Mouse (Mus musculus) hindbrain, embryonic 11.5 days (tissue): Measurements from ENCODE around the gene Vdac1. TPM values are rescaled to one million over a fixed set of nuclear protein-coding genes. Genes with fewer than 3 reads are reported as not detected.

Experiments used
- ATAC-seq: fragments of 200-750 bp; cut with Nextera tagmentation; 2 replicates; pipeline ENCODE4 v1.8.0; 2017; ENCODE audit warnings: mild to moderate bottlenecking, moderate TSS enrichment, moderate library complexity; ENCODE audit not compliant: low FRiP score
- DNase-seq: peaks from one replicate; pipeline ENCODE4 v3.0.0-alpha.2; 2015; ENCODE audit warnings: low spot score
- H3K27ac ChIP-seq: fragments of 300-500 bp; sonication (generic); 2 replicates; pipeline ENCODE4 v1.5.1; 2014; ENCODE audit warnings: mild to moderate bottlenecking, low read depth, low read length
- H3K27me3 ChIP-seq: fragments of 300-500 bp; sonication (generic); 2 replicates; pipeline ENCODE4 v1.6.1; 2014; ENCODE audit warnings: mild to moderate bottlenecking, low read length, moderate library complexity, mixed read lengths; ENCODE audit not compliant: control insufficient read depth, insufficient read depth
- H3K36me3 ChIP-seq: fragments of 300-500 bp; sonication (generic); 2 replicates; pipeline ENCODE4 v1.6.1; 2014; ENCODE audit warnings: mild to moderate bottlenecking, low read length, moderate library complexity, mixed read lengths; ENCODE audit not compliant: control insufficient read depth, insufficient read depth
- H3K4me1 ChIP-seq: fragments of 300-500 bp; sonication (generic); replicated peaks from 2 replicates; pipeline ENCODE4 v1.6.1; 2014; ENCODE audit warnings: low read length, mixed read lengths; ENCODE audit not compliant: control insufficient read depth, insufficient read depth
- H3K4me2 ChIP-seq: fragments of 300-500 bp; sonication (generic); replicated peaks from 2 replicates; pipeline ENCODE4 v1.6.1; 2014; ENCODE audit warnings: mild to moderate bottlenecking, low read depth, low read length
- H3K4me3 ChIP-seq: fragments of 300-500 bp; sonication (generic); 2 replicates; pipeline ENCODE4 v1.5.1; 2014; ENCODE audit warnings: low read depth, low read length
- H3K9ac ChIP-seq: fragments of 300-500 bp; sonication (generic); 2 replicates; pipeline ENCODE4 v1.6.1; 2014; ENCODE audit warnings: low read depth, low read length
- H3K9me3 ChIP-seq: fragments of 300-500 bp; sonication (generic); 2 replicates; pipeline ENCODE4 v1.6.1; 2016; ENCODE audit warnings: low read length; ENCODE audit not compliant: control insufficient read depth
- WGBS: fragments of 180-500 bp; shearing (Covaris S2); extraction: QIAGEN DNeasy Blood & Tissue Kit; methylation state at CpG from one replicate; pipeline ENCODE4 v1.1.7; 2014; 5-methylcytosine and 5-hydroxymethylcytosine counted together
- polyA plus RNA-seq: library from polyadenylated mRNA; unstranded; fragments of >200 nt; fragmentation: Nextera tagmentation; extraction: Ambion mirVana; gene quantifications from 2 replicates; pipeline ENCODE4 v1.2.1, GENCODE M21; 2014

The Vdac1 gene
- polyA plus RNA-seq, 1 experiment from 2014 or later: 205 TPM

DNA sequence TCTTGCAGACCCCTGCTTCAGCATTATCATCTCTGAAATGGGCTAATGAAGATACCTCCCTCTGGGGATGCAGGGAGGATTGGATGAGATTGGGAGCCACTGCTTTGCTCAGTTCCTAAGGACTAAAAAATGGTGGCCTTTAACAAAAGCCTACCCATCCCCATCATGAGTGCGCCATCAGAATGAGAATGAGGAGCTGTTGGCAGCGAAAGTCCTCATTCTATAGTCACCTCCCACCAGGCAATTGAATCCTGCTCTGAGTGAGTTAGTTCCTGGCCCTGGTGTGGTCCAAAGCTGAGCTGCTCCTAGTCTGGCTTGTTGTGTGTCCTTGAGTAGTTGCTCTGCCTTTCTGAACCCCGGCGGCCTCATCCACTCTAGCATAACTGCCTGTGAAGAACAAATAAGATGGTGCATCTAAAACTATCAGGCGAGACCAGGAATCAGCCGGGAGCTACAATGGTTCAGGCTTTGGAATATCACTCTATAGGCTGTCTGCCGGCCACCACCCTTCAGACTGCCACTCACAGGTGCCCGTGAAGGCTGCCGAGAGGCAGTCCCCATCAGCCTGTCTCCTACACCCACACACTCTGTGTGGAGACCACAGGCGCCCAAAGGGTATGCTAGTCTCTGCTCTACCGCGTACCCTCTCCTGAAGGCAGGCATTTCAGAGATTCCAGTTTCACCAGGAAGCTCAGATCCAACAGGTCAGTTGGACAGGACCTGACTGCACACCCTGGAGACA, 20.4 kb upstream of the Vdac1 start:
- ATAC-seq (no peak), DNase-seq (no peak)
- H3K36me3 ChIP-seq: no peaks in the 10 kb centered on the region
- H3K4me1 ChIP-seq: no peaks in the 10 kb centered on the region
- no peak overlapping the region for H3K4me2 ChIP-seq
- no peak overlapping the region for H3K9ac ChIP-seq
- WGBS: 87% methylated on average over 12 of the region's 12 CpGs
- no peak overlapping the region for H3K4me3 ChIP-seq
- no peaks in the 10 kb centered on the region; the same call in 1 of the 2 replicates for H3K27me3 ChIP-seq
- H3K27ac ChIP-seq: no peak overlapping the region
- H3K9me3 ChIP-seq: no peaks in the 10 kb centered on the region

- no peaks in the 10 kb centered on the region for H3K36me3 ChIP-seq
- no peaks in the 10 kb centered on the region for H3K4me1 ChIP-seq
- H3K27me3 ChIP-seq: no peaks in the 10 kb centered on the region; the same call in 1 of the 2 replicates
- no peak overlapping the region for H3K4me2 ChIP-seq
- ATAC-seq: no peak
- no peak overlapping the region for H3K9ac ChIP-seq
- peak; percentile 18 for DNase-seq
- no peak overlapping the region for H3K27ac ChIP-seq
- WGBS: 60% methylated on average over 9 of the region's 9 CpGs
- no peak overlapping the region for H3K4me3 ChIP-seq
- no peaks in the 10 kb centered on the region for H3K9me3 ChIP-seq
Observed at GRCm38 (mm10) chr11:52341001-52341400, 19.7 kb upstream of the Vdac1 start.

GRCm38 (mm10) chr11:52341476-52341875, 19.2 kb upstream of the Vdac1 start:
- no peaks in the 10 kb centered on the region; the same call in 1 of the 2 replicates for H3K27me3 ChIP-seq
- no peak overlapping the region for H3K4me3 ChIP-seq
- DNase-seq: no peak
- H3K9me3 ChIP-seq: no peaks in the 10 kb centered on the region
- H3K9ac ChIP-seq: no peak overlapping the region
- no peak for ATAC-seq
- no peaks in the 10 kb centered on the region for H3K4me1 ChIP-seq
- H3K4me2 ChIP-seq: no peak overlapping the region
- H3K36me3 ChIP-seq: no peaks in the 10 kb centered on the region
- whole genome bisulfite sequencing: 75% methylated on average over 5 of the region's 5 CpGs
- no peak overlapping the region for H3K27ac ChIP-seq

DNA sequence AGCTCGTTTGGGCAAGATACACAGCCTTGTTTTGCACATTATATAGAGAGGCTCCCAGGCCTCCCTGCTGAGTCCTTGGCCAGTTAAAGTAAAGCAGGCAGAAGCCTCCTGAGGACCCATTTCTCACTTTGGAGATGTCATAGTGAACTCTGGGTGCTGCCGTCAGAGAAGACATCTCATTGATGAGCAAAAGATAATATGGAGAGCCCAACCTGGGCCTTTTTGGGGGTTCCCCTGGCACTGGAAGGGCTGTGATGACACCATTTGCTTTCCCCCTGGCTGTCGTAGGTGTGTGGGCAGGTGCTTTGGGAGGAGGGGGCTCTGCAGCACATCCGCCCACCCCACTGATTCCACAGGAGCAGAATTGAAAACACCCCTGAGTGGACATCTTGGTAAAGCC, 18.4 kb upstream of the Vdac1 start:
- no peak for DNase-seq
- H3K4me2 ChIP-seq: no peak overlapping the region
- H3K4me1 ChIP-seq: no peaks in the 10 kb centered on the region
- no peak overlapping the region for H3K4me3 ChIP-seq
- H3K36me3 ChIP-seq: no peaks in the 10 kb centered on the region
- H3K27me3 ChIP-seq: no peaks in the 10 kb centered on the region; the same call in 1 of the 2 replicates
- WGBS: 83% methylated on average over 4 of the region's 4 CpGs
- no peaks in the 10 kb centered on the region for H3K9me3 ChIP-seq
- no peak overlapping the region for H3K9ac ChIP-seq
- no peak for ATAC-seq
- H3K27ac ChIP-seq: no peak overlapping the region

GRCm38 (mm10) chr11:52343162-52343561, 17.5 kb upstream of the Vdac1 start:
- Histone ChIP-seq H3K4me1 (no peaks in the 10 kb centered on the region), H3K9me3 (no peaks in the 10 kb centered on the region), H3K9ac (no peak overlapping the region), H3K4me2 (no peak overlapping the region), H3K36me3 (no peaks in the 10 kb centered on the region), H3K27me3 (no peaks in the 10 kb centered on the region; the same call in 1 of the 2 replicates), H3K4me3 (no peak overlapping the region), H3K27ac (no peak overlapping the region)
- DNase-seq (peak; percentile 93), ATAC-seq (no peak)
- 7% methylated on average over 6 of the region's 6 CpGs for WGBS

GRCm38 (mm10) chr11:52344991-52345777, 15.5 kb upstream of the Vdac1 start:
- no peaks in the 10 kb centered on the region for H3K4me1 ChIP-seq
- H3K9me3 ChIP-seq: no peaks in the 10 kb centered on the region
- H3K27me3 ChIP-seq: no peaks in the 10 kb centered on the region; the same call in 1 of the 2 replicates
- WGBS: 83% methylated on average over 12 of the region's 12 CpGs
- no peak overlapping the region for H3K9ac ChIP-seq
- no peak overlapping the region for H3K27ac ChIP-seq
- ATAC-seq (no peak), DNase-seq (no peak)
- no peaks in the 10 kb centered on the region for H3K36me3 ChIP-seq
- no peak overlapping the region for H3K4me2 ChIP-seq
- no peak overlapping the region for H3K4me3 ChIP-seq

DNA sequence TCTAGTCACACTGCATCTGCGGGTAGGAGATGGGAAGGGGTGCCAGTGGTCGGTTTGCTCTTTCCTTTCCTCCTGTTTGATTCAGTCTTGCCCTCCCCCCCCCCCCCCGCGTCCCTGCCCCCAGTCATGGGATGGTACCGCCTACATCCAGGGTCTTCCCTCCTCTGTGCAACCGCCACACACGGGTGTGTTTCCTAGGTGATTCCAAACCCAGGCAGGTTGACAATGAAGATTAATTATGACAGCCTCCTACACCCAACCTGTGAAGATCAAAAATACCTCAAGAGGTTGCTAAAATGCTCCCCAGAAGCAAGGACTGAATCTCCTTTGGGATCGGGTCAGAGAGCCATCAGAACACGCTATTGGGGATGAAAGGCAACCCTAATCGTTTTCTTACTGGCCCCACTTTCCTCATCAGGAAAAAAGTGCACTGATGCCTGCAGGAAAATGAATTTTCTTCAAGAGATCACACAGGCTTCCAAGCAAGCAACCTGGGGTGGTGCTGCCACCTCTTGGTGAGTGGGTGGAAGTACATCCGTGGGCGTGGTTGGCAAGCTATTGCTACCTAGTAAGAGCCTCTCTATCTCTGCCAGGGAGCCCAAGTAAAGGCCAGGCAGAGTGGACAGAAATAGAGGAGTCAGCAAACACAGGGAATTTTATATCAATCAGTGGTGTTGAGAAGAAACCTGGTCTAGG, 14.6 kb upstream of the Vdac1 start:
- no peak overlapping the region for H3K27ac ChIP-seq

GRCm38 (mm10) chr11:52346635-52347005, 14.0 kb upstream of the Vdac1 start:
- WGBS: 4% methylated on average over 12 of the region's 12 CpGs
- Histone ChIP-seq H3K27me3 (no peaks in the 10 kb centered on the region; the same call in 1 of the 2 replicates), H3K4me1 (no peaks in the 10 kb centered on the region), H3K9ac (no peak overlapping the region), H3K27ac (no peak overlapping the region), H3K36me3 (no peaks in the 10 kb centered on the region), H3K4me3 (peak overlapping the region; percentile 16; the same call in 1 of the 2 replicates), H3K9me3 (no peaks in the 10 kb centered on the region), H3K4me2 (peak overlapping the region; percentile 33)
- peak; percentile 67 for DNase-seq
- peak; percentile 49; the same call in 1 of the 2 replicates for ATAC-seq

More for the DNA sequence above, 14.6 kb upstream of the Vdac1 start:
- H3K4me1 ChIP-seq: no peaks in the 10 kb centered on the region
- no peak overlapping the region for H3K9ac ChIP-seq
- WGBS: 15% methylated on average over 10 of the region's 12 CpGs
- peak; percentile 93 for DNase-seq
- H3K36me3 ChIP-seq: no peaks in the 10 kb centered on the region
- H3K4me2 ChIP-seq: peak overlapping the region; percentile 33
- no peaks in the 10 kb centered on the region; the same call in 1 of the 2 replicates for H3K27me3 ChIP-seq
- ATAC-seq: peak; percentile 51; the same call in 1 of the 2 replicates
- peak overlapping the region; percentile 16; the same call in 1 of the 2 replicates for H3K4me3 ChIP-seq
- H3K9me3 ChIP-seq: no peaks in the 10 kb centered on the region
